In genomic region chr16:37740076-37740475, GRCm38 (mm10) we compare ENCODE assay signal across 19 mouse cellular contexts. TPM values are rescaled to one million over a fixed set of nuclear protein-coding genes. Genes with fewer than 3 reads are reported as not detected.
DNase-seq lines count a peak whose midpoint lies in the region.
"Had no signal": no experiment of that assay in that cellular context is flagged by ENCODE, and none has a peak within 500 bp of the region (broad histone marks: within the 10 kb centered on the region; RNA-seq: fewer than 3 reads in every experiment).

No protein-coding gene starts in this region.

- no peak overlapping the region for H3K4me3 ChIP-seq in hindbrain, embryonic 10.5 days
- H3K4me3 ChIP-seq: embryonic facial prominence, embryonic 10.5 days; embryonic facial prominence, embryonic 12.5 days; forebrain, embryonic 12.5 days; gastrocnemius, adult 2 months had no signal

- H3K36me3 ChIP-seq in hindbrain, embryonic 10.5 days: no peaks in the 10 kb centered on the region
- H3K36me3 ChIP-seq: embryonic facial prominence, embryonic 10.5 days; embryonic facial prominence, embryonic 12.5 days; forebrain, embryonic 12.5 days; G1E had no signal

- peak; percentile 49 for DNase-seq in adrenal gland, adult 2 months
- DNase-seq in adrenal gland, postnatal 36 days: no peak
- DNase-seq in adrenal gland, postnatal 14 days: peak; percentile 35
- DNase-seq in adrenal gland, adult 18-20 months (ENCODE audit: low spot score in 2 of 2): no peak
- DNase-seq in NIH3T3 (ENCODE audit: low read depth): peak; percentile 79
- no peak for DNase-seq in hindbrain, embryonic 10.5 days (ENCODE audit: low spot score)
- no peak for DNase-seq in right cerebral cortex, postnatal 36 days (ENCODE audit: low spot score in 2 of 2)
- DNase-seq: B cell, adult 2 months; cerebellum, adult 11-12 months; cerebellum, adult 2 months; cerebellum, adult 9-10 months; cerebellum, postnatal 10 days; cerebellum, postnatal 25 days; gastrocnemius, adult 2 months had no signal

- H3K27me3 ChIP-seq in hindbrain, embryonic 10.5 days (ENCODE audit: insufficient read depth, poor library complexity, severe bottlenecking): no peaks in the 10 kb centered on the region
- H3K27me3 ChIP-seq: CH12.LX; embryonic facial prominence, embryonic 12.5 days; forebrain, embryonic 12.5 days had no signal

- no peak overlapping the region for H3K27ac ChIP-seq in hindbrain, embryonic 10.5 days
- H3K27ac ChIP-seq: embryonic facial prominence, embryonic 10.5 days; embryonic facial prominence, embryonic 12.5 days; forebrain, embryonic 12.5 days; gastrocnemius, adult 2 months had no signal

- WGBS in hindbrain, embryonic 10.5 days: 91% methylated on average over 2 of the region's 2 CpGs

- no peaks in the 10 kb centered on the region for H3K9me3 ChIP-seq in hindbrain, embryonic 10.5 days
- H3K9me3 ChIP-seq: embryonic facial prominence, embryonic 10.5 days; embryonic facial prominence, embryonic 12.5 days; forebrain, embryonic 12.5 days; G1E had no signal

- no peaks in the 10 kb centered on the region for H3K4me1 ChIP-seq in hindbrain, embryonic 10.5 days (replicated peaks)
- H3K4me1 ChIP-seq: embryonic facial prominence, embryonic 10.5 days; forebrain, embryonic 12.5 days had no signal

RNA-seq across cellular contexts. Expression of gene Fstl1, which starts 36.6 kb away (rescaled TPM):
- total RNA-seq in adrenal gland, adult 2 months (2021): 10 to 100 TPM; 39.3 to 56.7 TPM
- 8.0 and 8.6 TPM in 2 replicates for polyA plus RNA-seq in adrenal gland, adult 2 months (2012; rRNA removed)
- total RNA-seq in adrenal gland, postnatal 36 days (2021): 10 to 100 TPM; 59.3 to 87.0 TPM
- 120 and 144 TPM in 2 replicates for total RNA-seq in adrenal gland, postnatal 14 days (2021)
- 10 to 100 TPM; 27.9 to 57.9 TPM for total RNA-seq in adrenal gland, adult 18-20 months (2021)
- polyA plus RNA-seq in hindbrain, embryonic 10.5 days (2016; fragmentation: Nextera tagmentation; extraction: Ambion mirVana): 170 and 178 TPM in 2 replicates

Comparison
In these comparisons a context has a peak if more than half of its experiments do, and no peak if none do; other contexts are left out.
1. DNase-seq: peak in adrenal gland, adult 2 months (single experiment), adrenal gland, postnatal 14 days (single experiment) and NIH3T3 (single experiment); none in adrenal gland, postnatal 36 days (0 of 2), adrenal gland, adult 18-20 months (0 of 2), hindbrain, embryonic 10.5 days (single experiment) and right cerebral cortex, postnatal 36 days (0 of 2).